12 mouse cellular contexts compared by ENCODE assay signal in genomic region chr5:137756106-137756505, GRCm38 (mm10). TPM values are rescaled to one million over a fixed set of nuclear protein-coding genes. Genes with fewer than 3 reads are reported as not detected.
A peak's percentile ranks its signal among the peaks of the same experiment; 100 is the strongest.
DNase-seq lines count a peak whose midpoint lies in the region; ATAC-seq and TF ChIP-seq lines count a peak whose summit lies in the region.
"Had no signal": no experiment of that assay in that cellular context is flagged by ENCODE, and none has a peak within 500 bp of the region (broad histone marks: within the 10 kb centered on the region; RNA-seq: fewer than 3 reads in every experiment).

No protein-coding gene starts in this region.

- intact Hi-C loops in gastrocnemius, adult 2 months (cut with DNase I): loop anchor here (5.0 kb wide), 2 partner anchors 174 to 274 kb away; no protein-coding TSS in a partner anchor

- TF ChIP-seq EP300 in heart, postnatal 0 days (IDR thresholded peaks at IDR 0.05; ENCODE audit: low read depth): no peak

- H3K27me3 ChIP-seq in cerebellum, adult 2 months (ENCODE audit: control insufficient read depth, insufficient read depth, low read length): no peaks in the 10 kb centered on the region
- no peaks in the 10 kb centered on the region for H3K27me3 ChIP-seq in heart, postnatal 0 days (ENCODE audit: control insufficient read depth, insufficient read depth, low read length)
- no peaks in the 10 kb centered on the region for H3K27me3 ChIP-seq in lung, embryonic 15.5 days
- H3K27me3 ChIP-seq: limb, embryonic 13.5 days had no signal

- H3K4me1 ChIP-seq in cerebellum, adult 2 months (ENCODE audit: control insufficient read depth, insufficient read depth, low read length): peaks cover 20% of the 10 kb centered on the region
- H3K4me1 ChIP-seq in heart, postnatal 0 days (ENCODE audit: control insufficient read depth, insufficient read depth): peaks cover 64% of the 10 kb centered on the region
- peaks cover 30% of the 10 kb centered on the region for H3K4me1 ChIP-seq in lung, embryonic 15.5 days

- no peak overlapping the region; the same call in 1 of the 2 replicates for H3K27ac ChIP-seq in cerebellum, adult 2 months (ENCODE audit: insufficient read depth, low read length)
- peak overlapping the region; percentile 2 for H3K27ac ChIP-seq in gastrocnemius, adult 2 months
- peak overlapping the region; percentile 73 for H3K27ac ChIP-seq in heart, postnatal 0 days (ENCODE audit: low read depth)
- H3K27ac ChIP-seq in lung, embryonic 15.5 days: peak overlapping the region; percentile 10; the same call in 1 of the 2 replicates
- H3K27ac ChIP-seq: limb, embryonic 13.5 days had no signal

- H3K4me2 ChIP-seq in heart, postnatal 0 days (ENCODE audit: low read depth, low read length): no peak overlapping the region
- no peak overlapping the region for H3K4me2 ChIP-seq in lung, embryonic 15.5 days
- H3K4me2 ChIP-seq: limb, embryonic 13.5 days; lung, embryonic 14.5 days had no signal

- 34% methylated on average over 3 of the region's 3 CpGs for WGBS in cerebellum, adult 2 months
- 45% methylated on average over 3 of the region's 3 CpGs for WGBS in heart, postnatal 0 days
- 51% methylated on average over 3 of the region's 3 CpGs for WGBS in lung, embryonic 15.5 days

- no peak overlapping the region for H3K4me3 ChIP-seq in cerebellum, adult 2 months (replicated peaks; ENCODE audit: insufficient read depth, low read depth, low read length)
- no peak overlapping the region for H3K4me3 ChIP-seq in gastrocnemius, adult 2 months
- no peak overlapping the region for H3K4me3 ChIP-seq in heart, postnatal 0 days (ENCODE audit: low read depth, low read length)
- H3K4me3 ChIP-seq in lung, embryonic 15.5 days: no peak overlapping the region
- H3K4me3 ChIP-seq: limb, embryonic 13.5 days had no signal

- TF ChIP-seq CTCF in cerebellum, adult 2 months (IDR thresholded peaks at IDR 0.05; ENCODE audit: borderline replicate concordance, insufficient read depth, low read depth, low read length): no peak
- no peak for TF ChIP-seq CTCF in gastrocnemius, adult 2 months (IDR thresholded peaks at IDR 0.05)
- TF ChIP-seq CTCF in heart, postnatal 0 days (IDR thresholded peaks at IDR 0.05; ENCODE audit: low read depth): no peak

- TF ChIP-seq POLR2A in cerebellum, adult 2 months (IDR thresholded peaks at IDR 0.05; ENCODE audit: borderline replicate concordance, insufficient read depth, low read length): no peak

- ATAC-seq in heart, postnatal 0 days (ENCODE audit: insufficient read depth, low read depth): no peak
- ATAC-seq in lung, embryonic 15.5 days (ENCODE audit: borderline replicate concordance, extremely low read depth, low FRiP score, low TSS enrichment): no peak

- peaks cover 60% of the 10 kb centered on the region for H3K36me3 ChIP-seq in heart, postnatal 0 days (replicated peaks; ENCODE audit: control insufficient read depth, insufficient read depth, low read length)
- peaks cover 56% of the 10 kb centered on the region for H3K36me3 ChIP-seq in lung, embryonic 15.5 days

- H3K9ac ChIP-seq in heart, postnatal 0 days (replicated peaks; ENCODE audit: low read depth, low read length): no peak overlapping the region
- H3K9ac ChIP-seq in lung, embryonic 15.5 days: no peak overlapping the region
- H3K9ac ChIP-seq: limb, embryonic 13.5 days; lung, embryonic 14.5 days had no signal

- no peaks in the 10 kb centered on the region for H3K9me3 ChIP-seq in heart, postnatal 0 days (replicated peaks; ENCODE audit: control insufficient read depth, low read length)
- H3K9me3 ChIP-seq in lung, embryonic 15.5 days: no peaks in the 10 kb centered on the region
- H3K9me3 ChIP-seq: limb, embryonic 13.5 days had no signal

- DNase-seq in cerebellum, adult 2 months: peak; percentile 13 to 65
- no peak for DNase-seq in cerebellum, adult 9-10 months
- no peak for DNase-seq in gastrocnemius, adult 2 months
- DNase-seq in gastrocnemius, postnatal 25 days: no peak
- DNase-seq in heart, postnatal 0 days (ENCODE audit: low spot score): no peak
- no peak for DNase-seq in heart, adult 11 months
- no peak for DNase-seq in lung, postnatal 14 days
- DNase-seq: kidney, adult 8-10 months; lung, embryonic 14.5 days; right cerebral cortex, postnatal 25 days had no signal

RNA-seq across cellular contexts. Expression of gene Tsc22d4, which starts 10.6 kb away (rescaled TPM):
- 465 and 497 TPM in 2 replicates for polyA plus RNA-seq in cerebellum, adult 2 months (2012; rRNA removed)
- total RNA-seq in gastrocnemius, adult 2 months (2021): 10 to 100 TPM; 43.5 to 58.6 TPM
- total RNA-seq in gastrocnemius, postnatal 25 days (2021): 10 to 100 TPM; 57.8 to 59.1 TPM
- 167 and 192 TPM in 2 replicates for total RNA-seq in heart, postnatal 0 days (2014; rRNA removed; ENCODE audit: low replicate concordance)
- polyA plus RNA-seq in heart, postnatal 0 days (2015; fragmentation: Nextera tagmentation; extraction: Ambion mirVana): 221 and 232 TPM in 2 replicates
- 136 and 150 TPM in 2 replicates for polyA plus RNA-seq in lung, embryonic 15.5 days (2015; fragmentation: Nextera tagmentation; extraction: Ambion mirVana)

RNA-seq across cellular contexts. Expression of gene Nyap1, which starts 14.7 kb away (rescaled TPM):
- polyA plus RNA-seq in cerebellum, adult 2 months (2012; rRNA removed): 59.1 and 60.7 TPM in 2 replicates
- under 1 TPM; 0.05 to 0.45 TPM for total RNA-seq in gastrocnemius, adult 2 months (2021)
- under 1 TPM; 0.10 to 0.35 TPM for total RNA-seq in gastrocnemius, postnatal 25 days (2021)
- total RNA-seq in heart, postnatal 0 days (2014; rRNA removed; ENCODE audit: low replicate concordance): 1.3 and 5.8 TPM in 2 replicates
- polyA plus RNA-seq in heart, postnatal 0 days (2015; fragmentation: Nextera tagmentation; extraction: Ambion mirVana): 0.56 and 0.65 TPM in 2 replicates
- 1.6 and 1.8 TPM in 2 replicates for polyA plus RNA-seq in lung, embryonic 15.5 days (2015; fragmentation: Nextera tagmentation; extraction: Ambion mirVana)

RNA-seq across cellular contexts. Expression of gene Ppp1r35, which starts 22.5 kb away (rescaled TPM):
- 47.0 and 48.2 TPM in 2 replicates for polyA plus RNA-seq in cerebellum, adult 2 months (2012; rRNA removed)
- 1 to 10 TPM; 5.4 to 6.9 TPM for total RNA-seq in gastrocnemius, adult 2 months (2021)
- 1 to 10 TPM; 7.1 to 8.9 TPM for total RNA-seq in gastrocnemius, postnatal 25 days (2021)
- total RNA-seq in heart, postnatal 0 days (2014; rRNA removed; ENCODE audit: low replicate concordance): 24.0 and 24.5 TPM in 2 replicates
- polyA plus RNA-seq in heart, postnatal 0 days (2015; fragmentation: Nextera tagmentation; extraction: Ambion mirVana): 10.4 and 15.4 TPM in 2 replicates
- polyA plus RNA-seq in lung, embryonic 15.5 days (2015; fragmentation: Nextera tagmentation; extraction: Ambion mirVana): 33.7 and 33.9 TPM in 2 replicates

RNA-seq across cellular contexts. Expression of gene Mepce, which starts 31.3 kb away (rescaled TPM):
- polyA plus RNA-seq in cerebellum, adult 2 months (2012; rRNA removed): 38.9 and 41.9 TPM in 2 replicates
- total RNA-seq in gastrocnemius, adult 2 months (2021): 10 to 100 TPM; 22.4 to 26.2 TPM
- total RNA-seq in gastrocnemius, postnatal 25 days (2021): 10 to 100 TPM; 14.7 to 20.1 TPM
- 18.0 and 19.6 TPM in 2 replicates for total RNA-seq in heart, postnatal 0 days (2014; rRNA removed; ENCODE audit: low replicate concordance)
- polyA plus RNA-seq in heart, postnatal 0 days (2015; fragmentation: Nextera tagmentation; extraction: Ambion mirVana): 5.0 and 5.4 TPM in 2 replicates
- polyA plus RNA-seq in lung, embryonic 15.5 days (2015; fragmentation: Nextera tagmentation; extraction: Ambion mirVana): 11.5 and 12.3 TPM in 2 replicates

RNA-seq across cellular contexts. Expression of gene Zcwpw1, which starts 31.5 kb away (rescaled TPM):
- 11.2 and 12.4 TPM in 2 replicates for polyA plus RNA-seq in cerebellum, adult 2 months (2012; rRNA removed)
- under 1 TPM; 0.20 to 0.39 TPM for total RNA-seq in gastrocnemius, adult 2 months (2021)
- under 1 TPM in 1 of 2 experiments, not detected in 1; 0.35 TPM for total RNA-seq in gastrocnemius, postnatal 25 days (2021)
- 1.4 and 8.7 TPM in 2 replicates for total RNA-seq in heart, postnatal 0 days (2014; rRNA removed; ENCODE audit: low replicate concordance)
- polyA plus RNA-seq in heart, postnatal 0 days (2015; fragmentation: Nextera tagmentation; extraction: Ambion mirVana): 2.2 and 3.6 TPM in 2 replicates
- polyA plus RNA-seq in lung, embryonic 15.5 days (2015; fragmentation: Nextera tagmentation; extraction: Ambion mirVana): 23.1 and 28.2 TPM in 2 replicates

Comparison
In these comparisons a context has a peak if more than half of its experiments do, and no peak if none do; other contexts are left out.
1. DNase-seq: peak in cerebellum, adult 2 months (2 of 2); none in cerebellum, adult 9-10 months (single experiment), gastrocnemius, adult 2 months (single experiment), gastrocnemius, postnatal 25 days (single experiment), heart, postnatal 0 days (single experiment), heart, adult 11 months (single experiment) and lung, postnatal 14 days (single experiment).